Mouse (Mus musculus) megakaryocyte, embryonic 14.5 days (primary cell): ENCODE results near the gene Gm49322.

Experiments used
- FLI1 ChIP-seq: IDR thresholded peaks from 2 replicates; pipeline ENCODE4 v1.6.1; 2012; ENCODE audit warnings: low read length, inconsistent platforms, mixed read lengths
- GATA1 ChIP-seq: IDR thresholded peaks from 3 replicates; pipeline ENCODE4 v1.6.1; 2012; ENCODE audit warnings: mixed read lengths, low read length, inconsistent platforms, borderline replicate concordance

- no peak for TF ChIP-seq GATA1
- TF ChIP-seq FLI1, result no peak
Observed at GRCm38 (mm10) chr10:80611905-80612304, 6.1 kb downstream of the Gm49322 start.
